Mouse (Mus musculus) fat pad, adult 2 months (tissue): ENCODE results near the gene Rex1bd.

Source experiments
- DNase-seq: peaks from one replicate; pipeline ENCODE4 v3.0.0-alpha.2; 2011; ENCODE audit warnings: low read depth, low spot score; ENCODE audit errors: extremely low read depth

Gene Rex1bd

GRCm38 (mm10) chr8:70503062-70503750 lies 3.3 kb downstream of the Rex1bd start:
- no peak for DNase-seq

GRCm38 (mm10) chr8:70502540-70502939 lies 4.0 kb downstream of the Rex1bd start:
- DNase-seq, result no peak

GRCm38 (mm10) chr8:70501820-70502529 lies 4.6 kb downstream of the Rex1bd start:
- no peak for DNase-seq

- DNase-seq, result no peak
These were observed 5.9 kb downstream of the Rex1bd start for GRCm38 (mm10) chr8:70500386-70501301.

- no peak for DNase-seq
These were observed 10.8 kb downstream of the Rex1bd start for GRCm38 (mm10) chr8:70495771-70496062.

GRCm38 (mm10) chr8:70495001-70495770 lies 11.4 kb downstream of the Rex1bd start:
- no peak for DNase-seq

GRCm38 (mm10) chr8:70494416-70494945 lies 12.1 kb downstream of the Rex1bd start:
- no peak for DNase-seq

GRCm38 (mm10) chr8:70493692-70494415 lies 12.7 kb downstream of the Rex1bd start:
- DNase-seq, result no peak

- no peak for DNase-seq
These were observed 13.6 kb downstream of the Rex1bd start, which contains the start of gene Crlf1 for GRCm38 (mm10) chr8:70492664-70493640. Gene Crlf1, plus strand, starts transcription at chr8:70493158.

GRCm38 (mm10) chr8:70490880-70491495 lies 15.6 kb downstream of the Rex1bd start:
- DNase-seq, result no peak

- DNase-seq, result no peak
These were observed 16.3 kb downstream of the Rex1bd start for GRCm38 (mm10) chr8:70490061-70490879.

- no peak for DNase-seq
These were observed 17.0 kb downstream of the Rex1bd start for GRCm38 (mm10) chr8:70489576-70489975.

GRCm38 (mm10) chr8:70488931-70489470 lies 17.6 kb downstream of the Rex1bd start:
- no peak for DNase-seq

- no peak for DNase-seq
These were observed 18.4 kb downstream of the Rex1bd start for GRCm38 (mm10) chr8:70487993-70488796.

- DNase-seq, result no peak
These were observed 19.5 kb downstream of the Rex1bd start, which contains the start of gene Tmem59l for GRCm38 (mm10) chr8:70486941-70487520. Gene Tmem59l, minus strand, starts transcription at chr8:70487358.

- DNase-seq, result no peak
These were observed 20.3 kb downstream of the Rex1bd start for GRCm38 (mm10) chr8:70486191-70486681.
